Mouse (Mus musculus) liver, adult 2 months (tissue): ENCODE data around the gene Malsu1.

Experiments
- CTCF ChIP-seq: fragments of 200-500 bp; IDR thresholded peaks from 2 replicates; pipeline ENCODE4 v1.5.1; 2011; ENCODE audit warnings: low read depth, low read length, control low read depth
- POLR2A ChIP-seq: fragments of 200-500 bp; IDR thresholded peaks from 2 replicates; pipeline ENCODE4 v1.6.1; 2011; ENCODE audit warnings: low read length, control low read depth; ENCODE audit not compliant: insufficient read depth; ENCODE audit errors: extremely low read depth

DNA sequence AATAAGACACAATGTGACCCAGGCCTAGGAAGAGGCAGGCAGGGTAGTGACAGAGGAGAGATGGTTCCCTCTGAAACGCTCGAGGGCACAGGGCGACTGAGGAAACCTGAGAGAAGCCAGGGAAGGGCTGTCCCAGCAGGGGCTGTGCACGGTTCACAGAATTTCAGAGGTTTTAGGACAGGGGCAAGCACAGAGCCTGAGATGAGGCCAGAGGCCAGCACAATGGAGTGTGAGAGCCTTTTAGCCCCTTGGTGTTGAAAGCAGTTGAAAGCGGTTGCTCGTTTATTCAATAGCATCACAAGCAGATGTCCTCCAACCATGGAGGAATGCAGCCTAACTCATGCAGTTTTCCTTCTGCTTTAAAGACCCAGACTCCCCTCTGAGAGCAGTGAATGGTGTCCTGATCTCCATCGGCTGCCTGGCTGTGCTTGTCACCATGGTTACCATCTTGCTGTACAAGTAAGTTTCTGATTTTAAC, 18.3 kb upstream of the Malsu1 start:
- no peak for TF ChIP-seq POLR2A
- TF ChIP-seq CTCF: no peak
